Mouse (Mus musculus): ENCODE data around the gene Pkn3. TPM values are rescaled to one million over a fixed set of nuclear protein-coding genes. Genes with fewer than 3 reads are reported as not detected.
"Not testable (repeated sequence)": the region's sequence is repeated elsewhere in the genome, so short reads cannot be mapped to it uniquely, and the experiment has no call there.

The Pkn3 gene
- polyA plus RNA-seq, 1 experiment from 2014 or later = 9.7 TPM

DNA sequence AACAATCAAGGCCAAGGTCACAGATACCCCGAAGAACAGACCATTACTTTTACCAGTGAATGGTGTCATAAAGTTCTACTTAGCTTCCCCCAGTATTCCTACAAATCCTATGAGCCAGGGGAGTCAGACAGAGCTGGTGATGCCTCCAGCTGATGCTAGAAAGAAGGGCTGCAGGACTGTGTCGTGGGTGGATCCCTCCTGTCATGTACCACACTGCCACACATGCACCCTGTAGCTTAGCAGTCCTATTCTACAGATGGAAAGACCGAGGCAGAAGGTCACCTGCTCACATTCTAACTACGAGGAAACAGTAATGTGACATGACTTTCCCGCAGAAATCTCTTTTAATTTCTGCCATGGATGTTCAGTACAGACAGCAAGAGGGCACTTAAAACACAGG is 45.3 kb downstream of the Pkn3 start:
- 86% methylated on average over 5 of the region's 5 CpGs for WGBS
- no peak overlapping the region for H3K27ac ChIP-seq
- peaks cover 45% of the 10 kb centered on the region for H3K4me1 ChIP-seq (replicated peaks)
- no peak for DNase-seq (ENCODE audit: low spot score)
- H3K9me3 ChIP-seq = no peaks in the 10 kb centered on the region
- no peak overlapping the region for H3K4me3 ChIP-seq
- no peaks in the 10 kb centered on the region for H3K27me3 ChIP-seq (ENCODE audit: insufficient read depth, poor library complexity, severe bottlenecking)
- H3K36me3 ChIP-seq = 0 out of 2 replicates have a peak, but pooled peaks cover 5% of the 10 kb centered on the region

- no peak for DNase-seq (ENCODE audit: low spot score)
- H3K36me3 ChIP-seq = 0 out of 2 replicates have a peak, but pooled peaks cover 5% of the 10 kb centered on the region
- WGBS = 2% methylated on average over 44 of the region's 44 CpGs
These were observed 46.4 kb downstream of the Pkn3 start for GRCm38 (mm10) chr2:30123729-30124471.

DNA sequence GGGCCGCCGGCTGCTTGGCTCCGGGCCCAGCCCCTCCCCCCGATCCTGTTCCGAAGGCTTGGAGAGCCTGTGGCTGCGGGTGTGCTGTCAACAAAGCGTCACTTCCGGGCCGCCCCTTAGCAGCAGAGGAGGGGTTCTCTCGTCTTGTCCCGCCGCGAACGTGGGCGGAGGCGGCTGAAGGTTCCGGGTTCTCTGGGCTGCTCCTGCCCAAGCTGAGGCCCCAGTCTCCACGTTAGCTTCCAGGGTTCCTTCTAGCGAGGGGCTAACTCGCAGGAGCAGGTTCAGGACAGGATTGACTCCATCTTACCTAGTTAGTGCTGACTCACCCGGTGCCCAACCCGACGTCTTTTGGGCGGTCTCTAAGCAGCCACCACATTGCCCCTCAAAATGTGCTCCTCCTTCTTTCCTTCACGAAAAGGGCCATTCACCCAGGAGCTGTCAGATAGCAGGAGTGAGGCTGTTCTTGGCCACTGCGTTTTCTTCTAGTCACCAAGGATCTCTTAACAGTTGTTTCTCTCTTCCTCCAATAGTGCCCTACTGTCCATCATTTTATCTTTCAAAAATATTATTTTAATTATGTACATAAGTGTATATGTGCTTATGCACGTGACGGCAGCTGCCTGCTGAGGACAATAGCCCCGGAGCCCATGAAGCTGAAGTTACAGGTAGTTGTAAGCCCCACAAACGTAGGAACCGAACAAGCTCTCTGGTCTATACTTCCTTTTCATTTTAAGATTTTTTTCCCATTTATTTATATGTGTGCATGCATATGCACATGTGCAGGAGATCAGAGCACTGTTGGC is 47.2 kb downstream of the Pkn3 start, which contains the start of gene Zer1:
Zer1 (minus strand) TSS at position 114 of the 803 bp plus-strand sequence.
- DNase-seq (ENCODE audit: low spot score) = peak; percentile 93
- 10% methylated on average over 31 of the region's 31 CpGs for WGBS

More at GRCm38 (mm10) chr2:30123729-30124471, 46.4 kb downstream of the Pkn3 start:
- H3K27me3 ChIP-seq (ENCODE audit: insufficient read depth, poor library complexity, severe bottlenecking) = no peaks in the 10 kb centered on the region
- peak overlapping the region; percentile 93 for H3K4me3 ChIP-seq
- peak overlapping the region; percentile 95 for H3K27ac ChIP-seq
- peaks cover 43% of the 10 kb centered on the region for H3K4me1 ChIP-seq (replicated peaks)
- no peaks in the 10 kb centered on the region for H3K9me3 ChIP-seq

GRCm38 (mm10) chr2:30128789-30129188 is 51.3 kb downstream of the Pkn3 start:
- no peak overlapping the region for H3K27ac ChIP-seq
- H3K36me3 ChIP-seq = no peaks in the 10 kb centered on the region
- no peaks in the 10 kb centered on the region for H3K9me3 ChIP-seq
- DNase-seq (ENCODE audit: low spot score) = peak; percentile 14
- no peak overlapping the region for H3K4me3 ChIP-seq
- H3K4me1 ChIP-seq (replicated peaks) = peaks cover 24% of the 10 kb centered on the region
- H3K27me3 ChIP-seq (ENCODE audit: insufficient read depth, poor library complexity, severe bottlenecking) = no peaks in the 10 kb centered on the region
- WGBS = 31% methylated on average over 2 of the region's 2 CpGs

More for the DNA sequence above, 47.2 kb downstream of the Pkn3 start, which contains the start of gene Zer1:
- H3K4me1 ChIP-seq (replicated peaks) = peaks cover 36% of the 10 kb centered on the region
- H3K27me3 ChIP-seq (ENCODE audit: insufficient read depth, poor library complexity, severe bottlenecking) = no peaks in the 10 kb centered on the region
- 0 out of 2 replicates have a peak, but pooled peaks cover 5% of the 10 kb centered on the region for H3K36me3 ChIP-seq
- peak within 1 kb of the TSS; percentile 95 for H3K27ac ChIP-seq
- H3K9me3 ChIP-seq = no peaks in the 10 kb centered on the region
- H3K4me3 ChIP-seq = peak within 1 kb of the TSS; percentile 93

GRCm38 (mm10) chr2:30130156-30130555 is 52.7 kb downstream of the Pkn3 start:
- DNase-seq (ENCODE audit: low spot score) = no peak
- Histone ChIP-seq H3K27me3 (ENCODE audit: insufficient read depth, poor library complexity, severe bottlenecking) (no peaks in the 10 kb centered on the region), H3K4me1 (replicated peaks) (peaks cover 24% of the 10 kb centered on the region), H3K27ac (no peak overlapping the region), H3K4me3 (no peak overlapping the region), H3K36me3 (peaks cover under 1% of the 10 kb centered on the region; the same call in 1 of the 2 replicates), H3K9me3 (no peaks in the 10 kb centered on the region)
- 84% methylated on average over 4 of the region's 4 CpGs for WGBS

- peaks cover 12% of the 10 kb centered on the region for H3K36me3 ChIP-seq
- H3K4me1 ChIP-seq (replicated peaks) = peaks cover 26% of the 10 kb centered on the region
- H3K9me3 ChIP-seq; H3K4me3 ChIP-seq; H3K27me3 ChIP-seq (ENCODE audit: insufficient read depth, poor library complexity, severe bottlenecking); DNase-seq (ENCODE audit: low spot score); H3K27ac ChIP-seq: not testable (repeated sequence)
- 73% methylated on average over 5 of the region's 5 CpGs for WGBS
These were observed 53.8 kb downstream of the Pkn3 start for GRCm38 (mm10) chr2:30131240-30131639.

- Histone ChIP-seq H3K27ac (peak overlapping the region; percentile 94), H3K4me1 (replicated peaks) (peaks cover 26% of the 10 kb centered on the region), H3K27me3 (ENCODE audit: insufficient read depth, poor library complexity, severe bottlenecking) (no peaks in the 10 kb centered on the region), H3K4me3 (peak overlapping the region; percentile 97), H3K36me3 (peaks cover 29% of the 10 kb centered on the region), H3K9me3 (no peaks in the 10 kb centered on the region)
- 29% methylated on average over 16 of the region's 16 CpGs for WGBS
- DNase-seq (ENCODE audit: low spot score) = no peak
These were observed 55.5 kb downstream of the Pkn3 start for GRCm38 (mm10) chr2:30132801-30133612.

- under 1% methylated on average over 46 of the region's 46 CpGs for WGBS
- peak within 1 kb of the TSS; percentile 97 for H3K4me3 ChIP-seq
- H3K9me3 ChIP-seq = no peaks in the 10 kb centered on the region
- peak; percentile 96 for DNase-seq (ENCODE audit: low spot score)
- H3K27me3 ChIP-seq (ENCODE audit: insufficient read depth, poor library complexity, severe bottlenecking) = no peaks in the 10 kb centered on the region
- peak within 1 kb of the TSS; percentile 94 for H3K27ac ChIP-seq
- peaks cover 36% of the 10 kb centered on the region for H3K36me3 ChIP-seq
- peaks cover 26% of the 10 kb centered on the region for H3K4me1 ChIP-seq (replicated peaks)
These were observed 56.3 kb downstream of the Pkn3 start, which contains the start of gene Tbc1d13 for GRCm38 (mm10) chr2:30133613-30134377. Gene Tbc1d13, plus strand, starts transcription at chr2:30133746.

DNA sequence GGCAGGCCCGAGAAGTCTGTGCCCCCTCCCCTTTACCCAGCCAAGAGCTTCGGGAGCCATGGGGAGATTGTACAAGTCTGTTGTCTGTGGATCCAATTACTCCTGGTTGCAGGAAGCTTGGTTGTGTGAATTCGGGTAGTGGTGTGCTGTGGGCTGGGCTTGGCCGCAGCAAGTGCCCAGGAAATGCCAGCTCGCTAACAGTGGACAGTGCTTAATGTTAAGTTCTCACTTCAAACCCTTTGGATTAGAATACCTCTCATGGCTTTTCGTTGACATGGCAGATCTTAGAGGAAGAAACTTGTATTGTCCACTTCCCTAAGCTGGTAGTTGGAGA is 56.9 kb downstream of the Pkn3 start:
- Histone ChIP-seq H3K27me3 (ENCODE audit: insufficient read depth, poor library complexity, severe bottlenecking) (no peaks in the 10 kb centered on the region), H3K4me3 (peak overlapping the region; percentile 97), H3K4me1 (replicated peaks) (peaks cover 26% of the 10 kb centered on the region), H3K9me3 (no peaks in the 10 kb centered on the region), H3K36me3 (peaks cover 40% of the 10 kb centered on the region), H3K27ac (peak overlapping the region; percentile 94)
- no peak for DNase-seq (ENCODE audit: low spot score)
- WGBS = 34% methylated on average over 6 of the region's 6 CpGs

DNA sequence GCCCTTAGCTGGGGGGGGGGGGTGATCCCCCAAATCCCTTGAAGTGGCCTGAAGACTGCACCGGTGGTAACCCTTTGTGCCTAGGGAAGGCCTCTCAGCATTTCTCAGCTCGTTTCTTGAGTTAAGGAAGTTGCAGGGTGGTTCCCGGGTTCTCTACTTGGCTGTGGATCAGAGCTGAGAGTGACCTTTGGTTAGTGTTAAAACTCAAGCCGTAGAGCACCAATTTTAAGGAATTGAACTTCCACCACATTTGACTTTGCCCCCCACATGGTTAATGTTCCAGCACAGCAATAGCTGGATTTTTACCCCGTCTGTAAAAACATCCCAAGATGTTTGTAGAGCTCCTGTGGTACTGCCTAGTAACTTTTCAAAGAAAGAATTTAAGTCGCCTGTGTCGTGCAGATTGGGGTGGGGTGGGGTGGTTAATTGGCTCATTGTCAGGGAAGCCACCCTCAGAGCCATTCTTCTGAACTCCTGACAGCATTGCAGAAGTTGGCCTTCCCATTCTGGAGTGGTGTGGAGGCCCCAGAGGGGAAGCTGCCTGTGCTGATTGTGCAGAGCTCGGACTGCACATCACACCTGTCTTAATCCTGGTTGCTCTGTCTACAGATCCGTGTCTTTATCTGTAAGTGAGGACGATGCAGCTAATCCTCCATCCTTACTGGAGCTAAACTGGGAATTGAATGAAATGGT is 57.6 kb downstream of the Pkn3 start:
- peak overlapping the region; percentile 97 for H3K4me3 ChIP-seq
- peaks cover 26% of the 10 kb centered on the region for H3K4me1 ChIP-seq (replicated peaks)
- no peak for DNase-seq (ENCODE audit: low spot score)
- 69% methylated on average over 10 of the region's 10 CpGs for WGBS
- H3K36me3 ChIP-seq = peaks cover 45% of the 10 kb centered on the region
- H3K27me3 ChIP-seq (ENCODE audit: insufficient read depth, poor library complexity, severe bottlenecking) = no peaks in the 10 kb centered on the region
- peak overlapping the region; percentile 94; the same call in 1 of the 2 replicates for H3K27ac ChIP-seq
- no peaks in the 10 kb centered on the region for H3K9me3 ChIP-seq

DNA sequence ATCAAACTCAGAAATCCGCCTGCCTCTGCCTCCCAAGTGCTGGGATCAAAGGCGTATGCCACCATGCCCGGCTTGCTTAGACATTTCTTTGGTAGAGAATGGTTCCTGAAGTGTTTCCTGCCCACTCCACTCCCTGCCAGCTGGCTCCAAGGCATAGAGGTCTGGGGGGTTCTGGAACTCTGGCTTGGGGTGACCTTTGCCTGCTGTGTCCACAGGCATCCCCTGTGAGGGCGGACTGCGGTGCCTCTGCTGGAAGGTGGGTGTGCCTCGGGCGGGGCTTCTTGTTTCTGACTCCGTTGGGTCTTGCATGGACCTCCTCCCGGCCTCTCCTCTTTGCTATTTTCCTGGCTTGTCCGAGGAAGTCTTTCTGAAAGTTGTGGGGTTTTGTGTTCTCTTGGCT is 59.0 kb downstream of the Pkn3 start:
- DNase-seq (ENCODE audit: low spot score) = no peak
- no peak overlapping the region for H3K4me3 ChIP-seq
- H3K9me3 ChIP-seq = no peaks in the 10 kb centered on the region
- 90% methylated on average over 10 of the region's 10 CpGs for WGBS
- peaks cover 26% of the 10 kb centered on the region for H3K4me1 ChIP-seq (replicated peaks)
- H3K36me3 ChIP-seq = peaks cover 59% of the 10 kb centered on the region
- H3K27ac ChIP-seq = no peak overlapping the region
- no peaks in the 10 kb centered on the region for H3K27me3 ChIP-seq (ENCODE audit: insufficient read depth, poor library complexity, severe bottlenecking)
